Comparison of ENCODE assay signal across 20 mouse cellular contexts in genomic region chr6:92909361-92909760, GRCm38 (mm10). TPM values are rescaled to one million over a fixed set of nuclear protein-coding genes. Genes with fewer than 3 reads are reported as not detected.
DNase-seq lines count a peak whose midpoint lies in the region; ATAC-seq and TF ChIP-seq lines count a peak whose summit lies in the region.
"Had no signal": no experiment of that assay in that cellular context is flagged by ENCODE, and none has a peak within 500 bp of the region (broad histone marks: within the 10 kb centered on the region; RNA-seq: fewer than 3 reads in every experiment).

No protein-coding gene starts in this region.

- H3K4me2 ChIP-seq in lung, embryonic 16.5 days (ENCODE audit: low read depth, low read length), result no peak overlapping the region
- H3K4me2 ChIP-seq: embryonic facial prominence, embryonic 13.5 days; hindbrain, embryonic 14.5 days; liver, embryonic 12.5 days had no signal

- DNase-seq in heart, adult 11 months, result peak; percentile 95
- DNase-seq in heart, postnatal 25 days (ENCODE audit: low spot score), result no peak
- DNase-seq in heart, adult 2 months, result peak; percentile 43 to 61
- DNase-seq in heart, postnatal 10 days, result peak; percentile 60 to 71
- no peak for DNase-seq in left cerebral cortex, postnatal 25 days (ENCODE audit: low spot score in 2 of 2)
- no peak for DNase-seq in adrenal gland, adult 2 months
- DNase-seq in cerebellum, postnatal 36 days, result no peak
- DNase-seq: B cell, adult 2 months; cerebellum, adult 9-10 months; gastrocnemius, adult 2 months; retina, postnatal 1 day had no signal

- intact Hi-C loops in heart, postnatal 25 days (cut with DNase I), result loop anchor here (2.0 kb wide), 1 partner anchor 31 kb away; no protein-coding TSS in a partner anchor
- intact Hi-C loops in heart, adult 2 months (cut with DNase I), result loop anchor here (10.0 kb wide), 1 partner anchor 685 kb away; no protein-coding TSS in a partner anchor
- intact Hi-C loops in heart, postnatal 10 days (cut with DNase I), result loop anchor here (5.0 kb wide), 1 partner anchor 122 kb away; no protein-coding TSS in a partner anchor
- intact Hi-C loops in left cerebral cortex, postnatal 25 days (cut with DNase I), result no loop called here

- TF ChIP-seq EP300 in heart, adult 2 months (IDR thresholded peaks at IDR 0.05; ENCODE audit: insufficient read depth, low read depth, low read length), result peak; percentile 84

- no peaks in the 10 kb centered on the region for H3K79me2 ChIP-seq in heart, adult 2 months (replicated peaks; ENCODE audit: control insufficient read depth, insufficient read depth, low read length)

- peaks cover 28% of the 10 kb centered on the region for H3K36me3 ChIP-seq in heart, adult 2 months (ENCODE audit: control insufficient read depth, insufficient read depth, low read length)
- peaks cover 32% of the 10 kb centered on the region for H3K36me3 ChIP-seq in lung, embryonic 16.5 days (ENCODE audit: control insufficient read depth, insufficient read depth, low read length)
- H3K36me3 ChIP-seq: G1E; liver, embryonic 12.5 days had no signal

- peak; percentile 38 for ATAC-seq in lung, embryonic 16.5 days (ENCODE audit: low read depth)
- ATAC-seq: liver, embryonic 12.5 days had no signal

- H3K4me3 ChIP-seq in heart, adult 2 months, result peak overlapping the region; percentile 26; the same call in 1 of the 2 replicates
- H3K4me3 ChIP-seq in lung, embryonic 16.5 days (ENCODE audit: low read length), result no peak overlapping the region
- H3K4me3 ChIP-seq: embryonic facial prominence, embryonic 13.5 days; gastrocnemius, adult 2 months; liver, embryonic 12.5 days had no signal

- 0 out of 2 replicates have a peak, but pooled peaks have one; percentile 27 for TF ChIP-seq POLR2A in heart, adult 2 months (IDR thresholded peaks at IDR 0.05; ENCODE audit: insufficient read depth, low read depth, low read length)

- 32% methylated on average over 8 of the region's 8 CpGs for WGBS in heart, adult 2 months
- WGBS in lung, embryonic 16.5 days, result 54% methylated on average over 8 of the region's 8 CpGs

- peak overlapping the region; percentile 74 for H3K27ac ChIP-seq in heart, adult 2 months
- H3K27ac ChIP-seq in lung, embryonic 16.5 days (ENCODE audit: low read length), result no peak overlapping the region
- H3K27ac ChIP-seq: embryonic facial prominence, embryonic 13.5 days; gastrocnemius, adult 2 months; hindbrain, embryonic 14.5 days; liver, embryonic 12.5 days had no signal

- TF ChIP-seq CTCF in heart, adult 2 months (IDR thresholded peaks at IDR 0.05), result no peak

- H3K4me1 ChIP-seq in heart, adult 2 months (ENCODE audit: control insufficient read depth, insufficient read depth, low read length), result peaks cover 15% of the 10 kb centered on the region
- no peaks in the 10 kb centered on the region for H3K4me1 ChIP-seq in lung, embryonic 16.5 days (replicated peaks; ENCODE audit: control insufficient read depth, insufficient read depth, low read length)
- H3K4me1 ChIP-seq: liver, embryonic 12.5 days had no signal

- H3K9ac ChIP-seq in heart, adult 2 months (ENCODE audit: low read depth, low read length), result no peak overlapping the region
- no peak overlapping the region for H3K9ac ChIP-seq in lung, embryonic 16.5 days (ENCODE audit: low read length)
- H3K9ac ChIP-seq: embryonic facial prominence, embryonic 13.5 days; hindbrain, embryonic 14.5 days; liver, embryonic 12.5 days had no signal

- no peaks in the 10 kb centered on the region for H3K27me3 ChIP-seq in heart, adult 2 months (ENCODE audit: control insufficient read depth, insufficient read depth, low read length)
- H3K27me3 ChIP-seq in lung, embryonic 16.5 days (ENCODE audit: control insufficient read depth, insufficient read depth, low read depth, low read length), result no peaks in the 10 kb centered on the region
- H3K27me3 ChIP-seq: embryonic facial prominence, embryonic 13.5 days; liver, embryonic 12.5 days had no signal

- no peaks in the 10 kb centered on the region for H3K9me3 ChIP-seq in lung, embryonic 16.5 days (ENCODE audit: control insufficient read depth, low read length)
- H3K9me3 ChIP-seq: embryonic facial prominence, embryonic 13.5 days; liver, embryonic 12.5 days had no signal

RNA-seq across cellular contexts. Expression of gene Adamts9, which starts 33.9 kb away (rescaled TPM):
- 10 to 100 TPM; 20.4 to 21.7 TPM for total RNA-seq in heart, postnatal 25 days (2021)
- 10 to 100 TPM in 1 of 2 experiments, 1 to 10 TPM in 1; 9.6 to 17.5 TPM for total RNA-seq in heart, adult 2 months (2021)
- 5.7 and 9.2 TPM in 2 replicates for polyA plus RNA-seq in heart, adult 2 months (2012; rRNA removed)
- total RNA-seq in heart, postnatal 10 days (2021), result 10 to 100 TPM; 42.7 to 49.2 TPM
- polyA plus RNA-seq in lung, embryonic 16.5 days (2015; fragmentation: Nextera tagmentation; extraction: Ambion mirVana), result 13.8 and 16.2 TPM in 2 replicates
- 1 to 10 TPM; 2.9 to 3.0 TPM for total RNA-seq in left cerebral cortex, postnatal 25 days (2021)
- 10 to 100 TPM; 11.0 to 30.9 TPM for total RNA-seq in adrenal gland, adult 2 months (2021)
- 5.9 and 7.1 TPM in 2 replicates for polyA plus RNA-seq in adrenal gland, adult 2 months (2012; rRNA removed)
- polyA plus RNA-seq: G1E had no signal

RNA-seq across cellular contexts. Expression of gene Gm15737, which starts 40.2 kb away (rescaled TPM):
- total RNA-seq in heart, postnatal 25 days (2021), result under 1 TPM; 0.29 to 0.39 TPM
- under 1 TPM; 0.36 to 0.52 TPM for total RNA-seq in heart, adult 2 months (2021)
- polyA plus RNA-seq in heart, adult 2 months (2012; rRNA removed), result 0.12 and 0.56 TPM in 2 replicates
- total RNA-seq in heart, postnatal 10 days (2021), result under 1 TPM; 0.07 to 0.36 TPM
- polyA plus RNA-seq in lung, embryonic 16.5 days (2015; fragmentation: Nextera tagmentation; extraction: Ambion mirVana), result 0.05 and 0.19 TPM in 2 replicates
- not detected for total RNA-seq in left cerebral cortex, postnatal 25 days (2021)
- total RNA-seq in adrenal gland, adult 2 months (2021), result under 1 TPM; 0.06 to 0.07 TPM
- 0.02 TPM in 1 of 2 replicates, not detected in the other for polyA plus RNA-seq in adrenal gland, adult 2 months (2012; rRNA removed)
- total RNA-seq: megakaryocyte, adult 5-6 weeks had no signal
- polyA plus RNA-seq: embryonic facial prominence, embryonic 13.5 days; forebrain, embryonic 11.5 days; G1E; liver, embryonic 12.5 days; spleen, adult 2 months; testis, adult 2 months had no signal

Comparison
In these comparisons a context has a peak if more than half of its experiments do, and no peak if none do; other contexts are left out.
1. DNase-seq: peak in heart, adult 11 months (single experiment), heart, adult 2 months (2 of 2) and heart, postnatal 10 days (2 of 2); none in heart, postnatal 25 days (single experiment), left cerebral cortex, postnatal 25 days (0 of 2), adrenal gland, adult 2 months (single experiment) and cerebellum, postnatal 36 days (0 of 2).